Mouse (Mus musculus) left cerebral cortex, postnatal 10 days (tissue): ENCODE data around the gene Mgst1. TPM values are rescaled to one million over a fixed set of nuclear protein-coding genes. Genes with fewer than 3 reads are reported as not detected.
A peak's percentile ranks its signal among the peaks of the same experiment; 100 is the strongest.

ENCODE experiments used
- DNase-seq, 2 experiments: peaks; one replicate each; pipeline ENCODE4 v3.0.0; 2021 to 2022; ENCODE audit warnings: low spot score in 2 of 2, mixed read lengths in 1 of 2; ENCODE audit errors: extremely low spot score in 1 of 2
- intact Hi-C: fragments of 180-260 bp; cut with DNase I; formaldehyde crosslinking; loops from one replicate; pipeline ENCODE4 v1.15.1; 2025
- total RNA-seq, 2 experiments: library from RNA; stranded (reverse); gene quantifications; 2 replicates each; pipeline ENCODE4 v1.2.3; 2021

Gene Mgst1
- 10 to 100 TPM in 1 of 2 experiments, 1 to 10 TPM in 1; 7.9 to 10.9 TPM for total RNA-seq

GRCm38 (mm10) chr6:138139930-138140329 is at the start of gene Mgst1:
Gene Mgst1, plus strand, starts transcription at chr6:138140316.
- intact Hi-C loops: no loop called here
- DNase-seq: no peak

- intact Hi-C loops: no loop called here
- no peak for DNase-seq
Measured at GRCm38 (mm10) chr6:138092432-138092831, 47.7 kb upstream of the Mgst1 start.

- intact Hi-C loops: no loop called here
Measured at GRCm38 (mm10) chr6:138095060-138095459, 45.1 kb upstream of the Mgst1 start.

GRCm38 (mm10) chr6:138099646-138100045 is 40.5 kb upstream of the Mgst1 start:
- intact Hi-C loops: no loop called here

More at GRCm38 (mm10) chr6:138095060-138095459, 45.1 kb upstream of the Mgst1 start:
- DNase-seq: no peak

GRCm38 (mm10) chr6:138101843-138102242 is 38.3 kb upstream of the Mgst1 start:
- intact Hi-C loops: no loop called here
- no peak for DNase-seq

More at GRCm38 (mm10) chr6:138099646-138100045, 40.5 kb upstream of the Mgst1 start:
- no peak for DNase-seq

- intact Hi-C loops: no loop called here
- no peak for DNase-seq
Measured at GRCm38 (mm10) chr6:138102940-138103339, 37.2 kb upstream of the Mgst1 start.

- DNase-seq: no peak
- intact Hi-C loops: no loop called here
Measured at GRCm38 (mm10) chr6:138104559-138104958, 35.6 kb upstream of the Mgst1 start.

GRCm38 (mm10) chr6:138117496-138117895 is 22.6 kb upstream of the Mgst1 start:
- intact Hi-C loops: no loop called here
- no peak for DNase-seq

- intact Hi-C loops: no loop called here
- DNase-seq: no peak
Measured at GRCm38 (mm10) chr6:138128392-138129335, 11.5 kb upstream of the Mgst1 start.

- intact Hi-C loops: no loop called here
- no peak for DNase-seq
Measured at GRCm38 (mm10) chr6:138130541-138130940, 9.6 kb upstream of the Mgst1 start.

- peak in 1 of 2 experiments; percentile 45 for DNase-seq
- intact Hi-C loops: no loop called here
Measured at GRCm38 (mm10) chr6:138140336-138140735, 220 bp downstream of the Mgst1 start.

- intact Hi-C loops: no loop called here
- peak in 1 of 2 experiments; percentile 33 for DNase-seq
Measured at GRCm38 (mm10) chr6:138141111-138141592, 1.0 kb downstream of the Mgst1 start.

GRCm38 (mm10) chr6:138142604-138143003 is 2.5 kb downstream of the Mgst1 start:
- no peak for DNase-seq

GRCm38 (mm10) chr6:138143450-138143849 is 3.3 kb downstream of the Mgst1 start:
- intact Hi-C loops: no loop called here
- DNase-seq: no peak

More at GRCm38 (mm10) chr6:138142604-138143003, 2.5 kb downstream of the Mgst1 start:
- intact Hi-C loops: no loop called here

GRCm38 (mm10) chr6:138153111-138153510 is 13.0 kb downstream of the Mgst1 start:
- intact Hi-C loops: loop anchor here (10.0 kb wide), 1 partner anchor 158 kb away; no protein-coding TSS in a partner anchor
- peak; percentile 22 to 62 for DNase-seq

GRCm38 (mm10) chr6:138163920-138164319 is 23.8 kb downstream of the Mgst1 start:
- DNase-seq: no peak
- intact Hi-C loops: loop anchor here (10.0 kb wide), 2 partner anchors 289 to 369 kb away; no protein-coding TSS in a partner anchor

GRCm38 (mm10) chr6:138171480-138172224 is 31.5 kb downstream of the Mgst1 start:
- intact Hi-C loops: loop anchor here (5.0 kb wide), 1 partner anchor 1076 kb away; no protein-coding TSS in a partner anchor
- DNase-seq: peak in 1 of 2 experiments; percentile 52
